Mouse (Mus musculus) thymus, adult 2 months (tissue): ENCODE data around the gene 4921539E11Rik.

Experiments
- CTCF ChIP-seq: fragments of 200-500 bp; IDR thresholded peaks from 2 replicates; pipeline ENCODE4 v1.5.1; 2012; ENCODE audit warnings: mild to moderate bottlenecking, control low read depth, low read length, moderate library complexity, borderline replicate concordance; ENCODE audit not compliant: control insufficient read depth, poor library complexity, insufficient read depth; ENCODE audit errors: extremely low read depth
- POLR2A ChIP-seq: fragments of 200-500 bp; IDR thresholded peaks from 2 replicates; pipeline ENCODE4 v1.6.1; 2012; ENCODE audit warnings: mild to moderate bottlenecking, low read length, control low read depth, moderate library complexity; ENCODE audit not compliant: control insufficient read depth, poor library complexity, insufficient read depth; ENCODE audit errors: extremely low read depth

- no peak for TF ChIP-seq POLR2A
- no peak for TF ChIP-seq CTCF
Measured at GRCm38 (mm10) chr4:103335134-103335533, 44.5 kb upstream of the 4921539E11Rik start.
